Mouse (Mus musculus): ENCODE results near the gene Ttc27. TPM values are rescaled to one million over a fixed set of nuclear protein-coding genes. Genes with fewer than 3 reads are reported as not detected.

Ttc27 gene
- 32.5 TPM for polyA plus RNA-seq (2017; shearing (Covaris generic))

DNA sequence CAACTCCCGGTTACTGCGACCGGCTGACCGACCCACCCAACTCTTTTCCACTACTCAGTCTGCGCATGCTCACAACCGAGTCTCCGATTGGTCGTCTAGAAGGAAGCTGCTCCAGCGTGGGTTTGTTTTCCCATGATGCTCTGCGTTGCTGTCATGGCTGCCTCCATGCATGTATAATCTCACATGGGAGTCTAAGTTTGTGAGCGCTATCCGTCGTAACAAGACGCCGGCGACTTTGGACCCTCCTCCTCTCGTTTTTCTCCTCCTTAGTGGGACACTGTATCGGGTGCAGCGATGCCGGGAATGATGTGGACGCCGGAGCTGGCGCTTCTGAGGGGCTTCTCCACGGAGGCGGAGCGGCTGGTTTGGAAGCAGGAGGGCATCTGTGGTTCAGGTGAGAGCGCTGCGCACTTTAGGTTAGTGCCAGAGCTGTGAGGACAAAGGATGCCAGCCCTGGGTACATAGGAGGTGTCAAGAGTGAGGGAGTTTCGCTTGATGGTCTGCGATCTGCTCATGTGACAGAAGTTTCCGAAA lies at the start of gene Ttc27:
Gene Ttc27, plus strand, starts transcription at position 115 of the 534 bp plus-strand sequence.

Other genes starting within 250 kb of the Ttc27 start
- gene Yipf4, start 228.2 kb upstream of the Ttc27 start, polyA plus RNA-seq (2017; shearing (Covaris generic)), result 18.6 TPM
- gene Birc6, start 189.4 kb upstream of the Ttc27 start, polyA plus RNA-seq (2017; shearing (Covaris generic)), result 47.2 TPM

Data from activated CD4-positive, CD25-positive, alpha-beta regulatory T cell, adult 9 weeks (primary cell).